Mouse (Mus musculus): Measurements from ENCODE around the gene Gm6034.
"Not testable (repeated sequence)": the region's sequence is repeated elsewhere in the genome, so short reads cannot be mapped to it uniquely, and the experiment has no call there.

The Gm6034 gene

DNA sequence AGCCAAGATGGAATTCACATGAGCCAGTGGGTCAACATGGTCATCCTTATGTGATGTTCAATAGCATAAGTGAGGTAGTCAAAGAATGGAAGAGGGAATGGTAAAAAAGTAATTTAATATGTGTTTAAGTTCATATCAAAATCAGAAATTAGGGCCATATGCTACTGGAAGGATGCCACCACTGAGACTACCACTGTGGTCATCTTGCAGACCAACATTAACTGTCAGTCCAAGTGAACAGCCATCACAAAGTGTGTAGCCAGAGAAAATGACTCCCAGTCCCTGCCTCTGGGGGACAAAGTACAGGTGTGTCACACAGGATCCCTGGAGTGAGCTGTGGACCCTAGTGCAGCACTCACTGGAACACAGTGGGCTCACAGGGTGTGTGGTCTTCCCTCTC, 39.1 kb downstream of the Gm6034 start:
- not testable (repeated sequence) for DNase-seq (ENCODE audit: extremely low read depth, low read depth)

DNA sequence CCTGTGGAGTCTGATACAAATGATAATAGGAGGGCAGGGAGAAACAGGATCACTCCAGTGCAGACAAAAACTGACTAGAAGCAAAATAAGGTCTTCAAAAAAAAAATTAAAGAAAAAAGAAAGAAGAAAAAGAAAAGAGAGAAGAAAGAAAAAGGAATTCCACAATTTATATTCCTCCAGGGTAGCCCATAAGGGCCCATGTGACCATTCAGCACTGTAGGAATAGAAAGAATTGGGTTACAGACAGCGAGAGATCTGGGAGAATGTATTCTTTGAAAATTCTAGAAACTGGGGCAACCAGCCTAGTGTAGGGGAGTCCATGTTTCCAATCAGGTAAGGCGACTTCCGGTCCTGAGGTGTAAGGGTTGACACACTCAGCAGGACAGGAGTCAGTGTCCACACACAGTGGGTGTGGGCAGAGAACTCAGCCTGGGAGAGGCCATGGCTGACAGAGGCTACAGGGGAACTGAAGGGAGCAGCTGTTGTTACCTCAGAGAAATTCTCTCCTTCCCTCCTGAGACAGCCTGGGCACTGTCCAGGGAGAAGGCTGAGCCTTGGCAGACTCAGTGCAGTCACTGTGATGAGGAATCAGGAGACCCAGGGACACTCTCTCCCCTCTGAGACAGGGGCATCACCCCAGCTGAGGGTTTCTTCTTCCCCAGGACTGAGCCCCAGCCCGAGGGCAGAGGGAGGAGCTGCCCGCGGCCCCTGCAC, 39.9 kb downstream of the Gm6034 start:
- not testable (repeated sequence) for DNase-seq (ENCODE audit: extremely low read depth, low read depth)

DNA sequence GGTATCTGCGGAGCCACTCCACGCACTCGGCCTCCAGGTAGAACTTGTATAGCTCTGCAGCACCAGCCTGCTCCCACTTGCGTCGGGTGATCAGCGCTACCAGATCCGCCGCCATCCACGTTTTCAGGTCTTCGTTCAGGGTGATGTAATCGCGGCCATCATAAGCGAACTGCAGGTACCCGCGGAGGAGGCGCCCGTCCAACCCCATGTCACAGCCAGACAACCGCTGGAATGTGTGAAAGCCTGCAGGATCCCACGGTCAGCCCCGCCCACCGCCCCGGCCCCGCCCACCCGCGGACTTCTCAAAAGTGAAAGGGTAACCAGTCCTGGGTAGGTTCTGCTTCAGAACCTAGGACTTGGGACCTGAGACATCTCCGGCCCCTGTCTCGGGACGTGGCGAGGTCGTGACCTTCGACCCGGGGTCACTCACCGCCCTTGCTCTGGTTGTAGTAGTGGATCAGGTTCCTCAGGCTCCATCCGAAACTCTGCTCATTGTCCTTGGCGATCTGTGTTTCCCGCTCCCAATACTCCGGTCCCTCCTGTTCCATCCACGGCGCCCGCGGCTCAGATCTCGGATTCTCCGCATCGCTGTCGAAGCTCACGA, 40.6 kb downstream of the Gm6034 start:
- DNase-seq (ENCODE audit: extremely low read depth, low read depth) = no peak

DNA sequence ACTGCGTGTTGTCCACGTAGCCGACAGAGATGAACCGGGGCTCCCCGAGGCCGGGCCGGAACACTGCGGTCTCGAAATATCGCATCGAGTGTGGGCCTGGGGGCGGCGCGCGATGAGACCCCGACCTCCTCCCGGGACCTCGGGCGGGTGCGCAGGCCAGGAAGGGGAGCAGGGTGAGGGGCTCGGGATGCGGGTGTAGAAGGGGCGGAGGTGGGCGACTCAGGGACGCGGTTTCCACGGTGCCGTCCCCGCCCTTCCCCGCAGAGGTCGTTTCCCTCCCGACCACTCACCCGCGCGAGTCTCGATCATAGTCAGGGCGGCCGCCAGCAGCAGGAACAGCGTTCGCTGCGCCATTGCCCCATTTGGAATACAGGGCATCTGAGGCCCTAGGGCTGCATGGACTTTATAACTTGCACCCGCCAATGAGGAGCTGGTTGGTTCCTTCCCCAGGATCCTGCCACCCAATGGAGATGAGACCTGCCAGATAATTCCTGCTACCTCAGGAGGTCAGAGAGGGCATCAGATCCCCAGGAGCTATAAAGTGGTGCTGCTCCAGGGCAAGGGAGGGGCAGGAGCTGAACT, 41.2 kb downstream of the Gm6034 start:
- no peak for DNase-seq (ENCODE audit: extremely low read depth, low read depth)

DNA sequence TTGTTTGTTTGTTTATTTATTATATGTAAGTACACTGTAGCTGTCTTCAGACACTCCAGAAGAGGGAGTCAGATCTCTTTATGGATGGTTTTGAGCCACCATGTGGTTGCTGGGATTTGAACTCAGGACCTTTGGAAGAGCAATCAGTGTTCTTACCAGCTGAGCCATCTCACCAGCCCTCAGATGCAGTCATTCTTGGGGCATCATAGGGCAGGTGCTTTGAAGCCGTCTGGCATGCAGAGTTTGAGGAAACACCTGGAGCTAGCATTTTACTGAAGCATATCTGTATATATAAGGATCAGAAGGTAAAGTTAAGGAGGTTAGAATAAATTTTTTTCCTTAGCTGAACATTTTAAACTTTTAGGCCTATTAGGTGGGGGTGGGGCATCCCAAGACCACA, 43.2 kb downstream of the Gm6034 start:
- DNase-seq (ENCODE audit: extremely low read depth, low read depth) = not testable (repeated sequence)

DNA sequence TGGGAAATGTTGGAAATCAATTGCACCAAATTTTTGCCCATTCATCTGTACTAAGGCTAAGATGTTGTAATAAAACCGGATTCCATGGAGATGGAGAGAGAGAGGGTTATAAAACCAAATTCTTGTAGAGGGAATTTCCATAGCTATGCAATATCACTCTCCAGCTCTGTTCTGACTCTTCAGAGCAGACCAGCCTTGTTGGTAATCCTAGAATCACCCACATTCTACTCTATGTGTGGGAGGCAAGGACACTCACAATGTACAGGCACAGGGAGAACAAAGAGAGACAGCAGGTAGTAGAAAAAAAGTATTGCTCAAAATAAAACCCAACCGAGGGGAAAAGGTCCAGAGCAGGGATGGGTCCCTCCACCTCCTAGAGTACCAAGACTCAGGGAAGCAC, 49.2 kb downstream of the Gm6034 start:
- not testable (repeated sequence) for DNase-seq (ENCODE audit: extremely low read depth, low read depth)

DNA sequence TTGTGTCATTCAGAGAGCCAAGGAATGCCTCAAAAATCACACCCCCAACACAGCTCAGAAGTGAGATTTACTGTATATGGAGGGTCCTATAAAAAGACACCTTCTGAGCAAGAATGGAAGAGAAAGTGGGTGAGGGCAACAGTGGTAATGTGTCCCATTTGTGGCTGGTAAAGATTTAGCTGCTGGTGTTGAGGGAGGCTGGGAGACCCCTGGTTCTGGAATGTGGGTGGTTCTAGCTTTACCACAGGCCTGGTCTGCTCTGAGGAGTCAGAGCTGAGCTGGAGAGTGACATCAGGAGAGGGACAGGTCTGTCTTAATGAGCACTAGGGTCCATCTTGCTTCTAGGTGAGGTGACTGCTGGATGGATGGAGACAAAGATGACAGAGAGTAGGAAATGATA, 49.8 kb downstream of the Gm6034 start:
- DNase-seq (ENCODE audit: extremely low read depth, low read depth) = not testable (repeated sequence)

DNA sequence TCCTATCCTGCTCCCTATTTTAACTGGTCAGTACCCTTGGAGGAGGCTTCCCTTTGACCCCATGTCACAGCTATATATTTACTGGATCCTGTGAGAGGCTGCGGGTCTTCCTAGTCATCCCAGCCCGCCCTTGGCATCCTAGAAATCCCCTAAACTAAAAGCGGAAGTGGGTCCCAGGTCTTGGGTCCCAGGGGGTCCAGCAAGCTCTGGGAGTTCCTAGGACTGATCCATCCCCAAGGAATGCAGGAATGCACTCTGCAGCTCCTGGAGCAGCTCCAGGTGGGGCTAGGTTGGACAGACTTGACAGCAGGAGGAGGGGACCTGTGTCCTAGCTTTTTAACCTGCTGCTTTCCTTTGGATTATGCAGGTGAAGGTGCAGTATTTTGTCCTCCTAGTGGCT, 51.2 kb downstream of the Gm6034 start:
- no peak for DNase-seq (ENCODE audit: extremely low read depth, low read depth)

DNA sequence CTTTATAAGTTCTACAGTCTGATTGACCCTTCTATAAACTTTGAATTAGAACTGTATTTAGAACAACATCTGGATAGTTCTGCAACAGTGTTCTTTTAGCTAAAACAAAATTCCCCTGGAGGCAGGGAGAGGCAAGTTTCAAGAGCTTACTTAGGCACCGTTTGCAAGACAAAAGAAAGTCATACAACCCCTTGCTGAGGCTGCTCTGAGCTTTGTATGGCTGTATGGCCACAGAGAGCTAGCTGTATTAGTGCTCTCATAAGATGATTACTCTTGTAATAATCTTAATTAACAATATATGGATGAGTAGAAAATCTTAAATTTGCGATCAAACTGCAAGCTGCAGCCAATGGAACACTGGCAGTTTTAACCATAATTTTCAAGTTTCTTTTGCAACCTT, 56.8 kb downstream of the Gm6034 start:
- DNase-seq (ENCODE audit: extremely low read depth, low read depth) = not testable (repeated sequence)

DNA sequence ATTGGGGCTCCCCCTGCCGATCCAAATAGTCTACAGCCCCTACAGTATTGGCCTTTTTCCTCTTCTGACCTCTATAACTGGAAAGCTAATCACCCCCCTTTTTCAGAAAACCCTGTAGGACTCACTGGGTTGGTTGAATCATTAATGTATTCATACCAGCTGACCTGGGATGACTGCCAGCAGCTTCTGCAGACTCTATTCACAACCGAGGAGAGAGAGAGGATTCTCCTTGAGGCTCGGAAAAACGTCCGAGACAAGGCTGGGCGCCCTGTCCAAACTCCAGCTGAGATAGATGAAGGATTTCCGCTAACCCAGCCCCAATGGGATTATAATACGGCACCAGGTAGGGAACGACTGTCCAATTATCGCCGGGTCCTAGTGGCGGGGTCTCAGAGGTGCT, 59.3 kb downstream of the Gm6034 start:
- DNase-seq (ENCODE audit: extremely low read depth, low read depth) = not testable (repeated sequence)

Data from MEL-GATA-1-ER (cell line).